8 mouse cellular contexts compared by ENCODE assay signal in genomic region chr16:33829842-33830511, GRCm38 (mm10). TPM values are rescaled to one million over a fixed set of nuclear protein-coding genes. Genes with fewer than 3 reads are reported as not detected.
DNase-seq lines count a peak whose midpoint lies in the region; ATAC-seq and TF ChIP-seq lines count a peak whose summit lies in the region.

No protein-coding gene starts in this region.

- H3K9me3 ChIP-seq in heart, embryonic 11.5 days (replicated peaks; ENCODE audit: control insufficient read depth, low read length): no peaks in the 10 kb centered on the region
- H3K9me3 ChIP-seq in neural tube, embryonic 14.5 days (ENCODE audit: control insufficient read depth, low read length): no peaks in the 10 kb centered on the region

- peak; percentile 36 for ATAC-seq in heart, embryonic 11.5 days (replicated peaks; ENCODE audit: insufficient number of reproducible peaks, low FRiP score, low TSS enrichment)
- ATAC-seq in neural tube, embryonic 14.5 days (ENCODE audit: low read depth): peak; percentile 56

- peak; percentile 48 for DNase-seq in CD4-positive, CD25-positive, alpha-beta regulatory T cell, adult 2 months (ENCODE audit: low read depth, low spot score)
- DNase-seq in adipocyte (ENCODE audit: low spot score): peak; percentile 58
- peak; percentile 67 for DNase-seq in embryo, embryonic 9.5 days (ENCODE audit: extremely low spot score)
- peak; percentile 53 for DNase-seq in kidney, adult 9 months
- DNase-seq in lung, adult 2 months: peak; percentile 67
- no peak for DNase-seq in natural killer cell, adult 2 months (ENCODE audit: low spot score in 2 of 2)

- H3K4me2 ChIP-seq in heart, embryonic 11.5 days: peak overlapping the region; percentile 89
- H3K4me2 ChIP-seq in neural tube, embryonic 14.5 days (ENCODE audit: low read depth, low read length): peak overlapping the region; percentile 99

- under 1% methylated on average over 55 of the region's 76 CpGs for WGBS in heart, embryonic 11.5 days (ENCODE audit: insufficient replicate concordance)
- 2% methylated on average over 76 of the region's 76 CpGs for WGBS in lung, adult 2 months
- 0% methylated on average over 53 of the region's 76 CpGs for WGBS in neural tube, embryonic 14.5 days

- TF ChIP-seq POLR2A in lung, adult 2 months (IDR thresholded peaks at IDR 0.05; ENCODE audit: borderline replicate concordance, extremely low read depth, low read depth, low read length): peak; percentile 27; the same call in 1 of the 2 replicates

- H3K27me3 ChIP-seq in heart, embryonic 11.5 days (ENCODE audit: control insufficient read depth, insufficient read depth, low read length): peaks cover 2% of the 10 kb centered on the region; the same call in 1 of the 2 replicates
- H3K27me3 ChIP-seq in neural tube, embryonic 14.5 days (ENCODE audit: control insufficient read depth, insufficient read depth, low read length): peaks cover 18% of the 10 kb centered on the region

- H3K36me3 ChIP-seq in heart, embryonic 11.5 days (ENCODE audit: control insufficient read depth, insufficient read depth, low read length): no peaks in the 10 kb centered on the region
- H3K36me3 ChIP-seq in neural tube, embryonic 14.5 days (ENCODE audit: control insufficient read depth, insufficient read depth, low read length): no peaks in the 10 kb centered on the region

- H3K4me3 ChIP-seq in heart, embryonic 11.5 days (ENCODE audit: low read depth, low read length): peak overlapping the region; percentile 90
- H3K4me3 ChIP-seq in lung, adult 2 months (replicated peaks; ENCODE audit: extremely low read depth, low read depth, low read length): peak overlapping the region; percentile 56
- H3K4me3 ChIP-seq in neural tube, embryonic 14.5 days (ENCODE audit: low read depth, low read length): peak overlapping the region; percentile 70

- TF ChIP-seq CTCF in lung, adult 2 months (IDR thresholded peaks at IDR 0.05; ENCODE audit: insufficient read depth, low read length): no peak

- H3K27ac ChIP-seq in heart, embryonic 11.5 days (ENCODE audit: low read depth, low read length): peak overlapping the region; percentile 76
- H3K27ac ChIP-seq in neural tube, embryonic 14.5 days (ENCODE audit: low read depth, low read length): 0 out of 2 replicates have a peak overlapping the region, but pooled peaks have one; percentile 28

- peak overlapping the region; percentile 78 for H3K9ac ChIP-seq in heart, embryonic 11.5 days (ENCODE audit: low read depth, low read length)
- H3K9ac ChIP-seq in neural tube, embryonic 14.5 days (replicated peaks; ENCODE audit: low read depth, low read length): peak overlapping the region; percentile 55

- H3K4me1 ChIP-seq in heart, embryonic 11.5 days (ENCODE audit: control insufficient read depth, insufficient read depth, low read length): peaks cover 24% of the 10 kb centered on the region
- H3K4me1 ChIP-seq in lung, adult 2 months (ENCODE audit: control insufficient read depth, insufficient read depth, low read length): peaks cover 10% of the 10 kb centered on the region
- H3K4me1 ChIP-seq in neural tube, embryonic 14.5 days (ENCODE audit: control insufficient read depth, insufficient read depth, low read length): peaks cover 27% of the 10 kb centered on the region; the same call in 1 of the 2 replicates

RNA-seq across cellular contexts. Expression of gene Itgb5, which starts 0.5 kb away (rescaled TPM):
- 42.4 and 49.8 TPM in 2 replicates for polyA plus RNA-seq in heart, embryonic 11.5 days (2014; fragmentation: Nextera tagmentation; extraction: Ambion mirVana)
- 114 and 144 TPM in 2 replicates for polyA plus RNA-seq in lung, adult 2 months (2012; rRNA removed)
- polyA plus RNA-seq in neural tube, embryonic 14.5 days (2014; fragmentation: Nextera tagmentation; extraction: Ambion mirVana): 13.8 and 22.0 TPM in 2 replicates

RNA-seq across cellular contexts. Expression of gene Muc13, which starts 36.1 kb away (rescaled TPM):
- polyA plus RNA-seq in heart, embryonic 11.5 days (2014; fragmentation: Nextera tagmentation; extraction: Ambion mirVana): 0.39 and 0.56 TPM in 2 replicates
- polyA plus RNA-seq in lung, adult 2 months (2012; rRNA removed): 0.25 and 5.1 TPM in 2 replicates
- 0.07 TPM in 1 of 2 replicates, not detected in the other for polyA plus RNA-seq in neural tube, embryonic 14.5 days (2014; fragmentation: Nextera tagmentation; extraction: Ambion mirVana)

Comparison
In these comparisons a context has a peak if more than half of its experiments do, and no peak if none do; other contexts are left out.
1. DNase-seq: peak in CD4-positive, CD25-positive, alpha-beta regulatory T cell, adult 2 months (single experiment), adipocyte (single experiment), embryo, embryonic 9.5 days (single experiment), kidney, adult 9 months (single experiment) and lung, adult 2 months (single experiment); none in natural killer cell, adult 2 months (0 of 2).
2. Peak in every context shown above with its lines, with median percentiles within 50 percentile points of each other: H3K4me3 ChIP-seq.